Mouse (Mus musculus): Measurements from ENCODE around the gene Gale.

DNA sequence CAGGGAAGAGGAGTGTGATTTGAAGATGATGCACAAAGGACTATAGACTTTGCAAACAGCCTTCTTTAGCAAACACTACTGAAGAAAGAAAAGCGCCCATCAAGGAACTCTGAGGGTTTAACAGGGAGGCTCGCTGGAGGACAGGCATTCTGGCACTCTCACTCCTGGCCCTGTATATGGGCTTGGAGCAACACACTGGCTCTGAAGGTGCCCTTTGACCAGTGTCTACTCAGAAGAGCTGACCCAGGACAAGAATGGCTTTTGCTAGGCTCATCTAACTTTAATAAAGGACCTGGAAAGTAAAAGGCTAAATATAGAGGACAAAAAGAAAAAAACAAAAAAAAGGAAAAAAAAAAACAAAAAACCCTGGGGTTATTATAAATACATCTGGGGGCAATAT, 41.4 kb downstream of the Gale start:
- TF ChIP-seq CTCF (IDR thresholded peaks at IDR 0.05; ENCODE audit: low read depth, low read length) (no peak), EP300 (IDR thresholded peaks at IDR 0.05; ENCODE audit: insufficient read depth, low read depth, low read length) (no peak)

Measured in ES-Bruce4 (cell line).